25 mouse cellular contexts compared by ENCODE assay signal in genomic region chr12:84702586-84702985, GRCm38 (mm10). TPM values are rescaled to one million over a fixed set of nuclear protein-coding genes. Genes with fewer than 3 reads are reported as not detected.
DNase-seq lines count a peak whose midpoint lies in the region; ATAC-seq and TF ChIP-seq lines count a peak whose summit lies in the region.
"Had no signal": no experiment of that assay in that cellular context is flagged by ENCODE, and none has a peak within 500 bp of the region (broad histone marks: within the 10 kb centered on the region; RNA-seq: fewer than 3 reads in every experiment).

No protein-coding gene starts in this region.

- intact Hi-C loops in left cerebral cortex, postnatal 4 days (cut with DNase I), result no loop called here
- intact Hi-C loops in left cerebral cortex, postnatal 25 days (cut with DNase I), result no loop called here

- H3K27me3 ChIP-seq in forebrain, postnatal 0 days (ENCODE audit: insufficient read depth, low read length), result peaks cover 9% of the 10 kb centered on the region; the same call in 1 of the 2 replicates
- H3K27me3 ChIP-seq in forebrain, embryonic 10.5 days (ENCODE audit: poor library complexity, severe bottlenecking), result peaks cover 56% of the 10 kb centered on the region

- no peak overlapping the region for H3K4me2 ChIP-seq in forebrain, postnatal 0 days (ENCODE audit: low read depth)
- H3K4me2 ChIP-seq: intestine, embryonic 15.5 days had no signal

- no peak overlapping the region for H3K27ac ChIP-seq in forebrain, postnatal 0 days (ENCODE audit: low read depth, low read length)
- no peak overlapping the region for H3K27ac ChIP-seq in forebrain, embryonic 10.5 days
- H3K27ac ChIP-seq: intestine, embryonic 15.5 days had no signal

- H3K9me3 ChIP-seq in forebrain, postnatal 0 days (ENCODE audit: low read length), result no peaks in the 10 kb centered on the region
- no peaks in the 10 kb centered on the region for H3K9me3 ChIP-seq in forebrain, embryonic 10.5 days
- H3K9me3 ChIP-seq: intestine, embryonic 15.5 days had no signal

- no peak overlapping the region for H3K9ac ChIP-seq in forebrain, postnatal 0 days
- H3K9ac ChIP-seq: intestine, embryonic 15.5 days; liver, postnatal 0 days had no signal

- no peaks in the 10 kb centered on the region for H3K4me1 ChIP-seq in forebrain, postnatal 0 days (ENCODE audit: insufficient read depth)
- peaks cover 24% of the 10 kb centered on the region for H3K4me1 ChIP-seq in forebrain, embryonic 10.5 days
- H3K4me1 ChIP-seq: intestine, embryonic 15.5 days had no signal

- no peak for ATAC-seq in forebrain, postnatal 0 days
- ATAC-seq in megakaryocyte, adult 5-6 weeks (ENCODE audit: poor library complexity, severe bottlenecking), result no peak
- ATAC-seq: intestine, embryonic 15.5 days; liver, postnatal 0 days; Patski had no signal

- H3K4me3 ChIP-seq in forebrain, postnatal 0 days (ENCODE audit: low read depth, low read length), result no peak overlapping the region
- H3K4me3 ChIP-seq in forebrain, embryonic 10.5 days, result no peak overlapping the region
- H3K4me3 ChIP-seq: intestine, embryonic 15.5 days had no signal

- WGBS in forebrain, postnatal 0 days, result 38% methylated on average over 7 of the region's 7 CpGs
- 61% methylated on average over 7 of the region's 7 CpGs for WGBS in forebrain, embryonic 10.5 days

- no peak for TF ChIP-seq POLR2A in brain, embryonic 14.5 days (IDR thresholded peaks at IDR 0.05; ENCODE audit: borderline replicate concordance, extremely low read depth, insufficient read depth, insufficient read length, poor library complexity, severe bottlenecking)

- no peak for TF ChIP-seq CTCF in forebrain, postnatal 0 days (IDR thresholded peaks at IDR 0.05; ENCODE audit: low read depth)
- no peak for TF ChIP-seq CTCF in brain, embryonic 14.5 days (IDR thresholded peaks at IDR 0.05; ENCODE audit: borderline replicate concordance, extremely low read depth, insufficient read depth, insufficient read length)

- no peaks in the 10 kb centered on the region for H3K36me3 ChIP-seq in forebrain, postnatal 0 days (ENCODE audit: insufficient read depth)
- no peaks in the 10 kb centered on the region for H3K36me3 ChIP-seq in forebrain, embryonic 10.5 days (replicated peaks)
- H3K36me3 ChIP-seq: intestine, embryonic 15.5 days had no signal

- peak; percentile 26 for DNase-seq in forebrain, postnatal 0 days
- DNase-seq in forebrain, embryonic 10.5 days (ENCODE audit: extremely low spot score, low spot score), result no peak
- DNase-seq in left cerebral cortex, postnatal 4 days, result peak; percentile 73
- DNase-seq in left cerebral cortex, postnatal 25 days (ENCODE audit: low spot score in 2 of 2), result no peak
- peak; percentile 68 for DNase-seq in NIH3T3 (ENCODE audit: low read depth)
- peak; percentile 62 for DNase-seq in brain, embryonic 14.5 days (ENCODE audit: low read depth)
- DNase-seq in left cerebral cortex, adult 9 months (ENCODE audit: low spot score in 2 of 2), result no peak
- DNase-seq: adrenal gland, postnatal 10 days; cerebellum, adult 11-12 months; gastrocnemius, postnatal 14 days; heart, adult 18-20 months; heart, postnatal 36 days; kidney, adult 9 months; kidney, postnatal 25 days; liver, postnatal 0 days; lung, postnatal 10 days; right cerebral cortex, postnatal 4 days; thymus, adult 2 months had no signal

RNA-seq across cellular contexts. Expression of gene Syndig1l, which starts 4.0 kb away (rescaled TPM):
- 17.6 and 21.1 TPM in 2 replicates for total RNA-seq in forebrain, postnatal 0 days (2014; rRNA removed)
- polyA plus RNA-seq in forebrain, postnatal 0 days (2015; fragmentation: Nextera tagmentation; extraction: Ambion mirVana), result 11.3 and 12.3 TPM in 2 replicates
- polyA plus RNA-seq in forebrain, embryonic 10.5 days (2016; fragmentation: Nextera tagmentation; extraction: Ambion mirVana), result 0.10 and 0.15 TPM in 2 replicates
- total RNA-seq in left cerebral cortex, postnatal 4 days (2021), result 10 to 100 TPM; 36.9 to 47.9 TPM
- total RNA-seq in left cerebral cortex, postnatal 25 days (2021), result 10 to 100 TPM; 12.1 to 41.8 TPM
- 5.0 and 10.1 TPM in 2 replicates for polyA plus RNA-seq in brain, embryonic 14.5 days (2012; rRNA removed)
- total RNA-seq in megakaryocyte, adult 5-6 weeks (2015), result not detected in 2 replicates
- total RNA-seq in megakaryocyte, adult 5-6 weeks (2017), result not detected in 2 replicates
- total RNA-seq: gastrocnemius, postnatal 14 days; heart, postnatal 36 days; liver, adult 2 months; megakaryocyte progenitor cell, adult 5-6 weeks; neutrophil, adult 5-6 weeks had no signal
- polyA plus RNA-seq: heart, embryonic 14.5 days; liver, adult 2 months; liver, postnatal 0 days; Patski had no signal

Comparison
In these comparisons a context has a peak if more than half of its experiments do, and no peak if none do; other contexts are left out.
1. DNase-seq: peak in forebrain, postnatal 0 days (single experiment), left cerebral cortex, postnatal 4 days (single experiment), NIH3T3 (single experiment) and brain, embryonic 14.5 days (single experiment); none in forebrain, embryonic 10.5 days (single experiment), left cerebral cortex, postnatal 25 days (0 of 2) and left cerebral cortex, adult 9 months (0 of 2).
2. RNA of gene Syndig1l, which starts 4.0 kb away (total RNA-seq): 36.9 to 47.9 TPM in left cerebral cortex, postnatal 4 days, 12.1 to 41.8 TPM in left cerebral cortex, postnatal 25 days and 17.6 to 21.1 TPM in forebrain, postnatal 0 days; not detected in megakaryocyte, adult 5-6 weeks; every median in the first group is over 10 times any median in the second.